Mouse (Mus musculus): Measurements from ENCODE around the gene 6030445D17Rik. TPM values are rescaled to one million over a fixed set of nuclear protein-coding genes. Genes with fewer than 3 reads are reported as not detected.

Gene 6030445D17Rik
- polyA plus RNA-seq (2016; fragmentation: Nextera tagmentation; extraction: Ambion mirVana): 0.12 TPM in 1 of 2 replicates, not detected in the other

GRCm38 (mm10) chr4:136462086-136462838 is at the start of gene 6030445D17Rik:
Gene 6030445D17Rik, plus strand, starts transcription at chr4:136462250.
- peak; percentile 68 for ATAC-seq (ENCODE audit: low FRiP score)
- H3K9me3 ChIP-seq (replicated peaks): no peaks in the 10 kb centered on the region
- H3K4me1 ChIP-seq: peaks cover 19% of the 10 kb centered on the region
- peak within 1 kb of the TSS; percentile 80 for H3K4me2 ChIP-seq (replicated peaks)
- peak within 1 kb of the TSS; percentile 61 for H3K9ac ChIP-seq
- peaks cover 49% of the 10 kb centered on the region for H3K27me3 ChIP-seq
- peak within 1 kb of the TSS; percentile 53 for H3K4me3 ChIP-seq
- H3K36me3 ChIP-seq: no peaks in the 10 kb centered on the region
- WGBS: under 1% methylated on average over 51 of the region's 64 CpGs
- H3K27ac ChIP-seq: peak within 1 kb of the TSS; percentile 56; the same call in 1 of the 2 replicates

GRCm38 (mm10) chr4:136415477-136415876 is 46.6 kb upstream of the 6030445D17Rik start:
- Histone ChIP-seq H3K9ac (no peak overlapping the region), H3K4me3 (no peak overlapping the region), H3K27me3 (peaks cover 7% of the 10 kb centered on the region), H3K9me3 (replicated peaks) (no peaks in the 10 kb centered on the region), H3K4me1 (peaks cover 7% of the 10 kb centered on the region), H3K4me2 (replicated peaks) (no peak overlapping the region), H3K36me3 (no peaks in the 10 kb centered on the region), H3K27ac (no peak overlapping the region)
- WGBS: 88% methylated on average over 9 of the region's 9 CpGs
- no peak for ATAC-seq (ENCODE audit: low FRiP score)

DNA sequence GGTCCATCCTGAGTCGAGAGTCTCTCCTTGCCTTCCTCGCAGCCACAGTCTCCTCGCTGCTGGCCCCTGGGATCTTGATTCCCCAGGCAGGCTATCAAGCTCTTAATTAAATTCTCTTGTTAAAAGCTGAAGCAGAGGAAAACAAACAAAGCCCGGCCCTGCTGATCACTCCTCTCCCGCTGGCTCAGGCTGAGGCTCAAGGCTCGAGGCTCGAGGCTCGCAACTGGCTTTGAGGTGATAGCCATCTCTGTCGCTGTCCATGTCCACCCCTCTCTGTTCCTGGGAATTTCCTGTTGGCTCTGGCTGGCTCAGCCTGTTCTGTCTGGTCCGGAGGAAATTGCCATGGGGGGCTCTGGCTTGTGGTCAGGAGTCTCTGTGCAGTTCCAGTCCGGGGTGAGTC is 43.1 kb upstream of the 6030445D17Rik start:
- H3K27me3 ChIP-seq: peaks cover 35% of the 10 kb centered on the region
- H3K9me3 ChIP-seq (replicated peaks): no peaks in the 10 kb centered on the region
- 12% methylated on average over 11 of the region's 11 CpGs for WGBS
- peaks cover 9% of the 10 kb centered on the region for H3K4me1 ChIP-seq
- ATAC-seq (ENCODE audit: low FRiP score): no peak
- no peak overlapping the region for H3K27ac ChIP-seq
- no peaks in the 10 kb centered on the region for H3K36me3 ChIP-seq
- H3K4me3 ChIP-seq: no peak overlapping the region
- no peak overlapping the region for H3K9ac ChIP-seq
- no peak overlapping the region for H3K4me2 ChIP-seq (replicated peaks)

- H3K9ac ChIP-seq: no peak overlapping the region
- no peak for ATAC-seq (ENCODE audit: low FRiP score)
- H3K4me3 ChIP-seq: no peak overlapping the region
- no peak overlapping the region for H3K27ac ChIP-seq
- H3K9me3 ChIP-seq (replicated peaks): no peaks in the 10 kb centered on the region
- H3K4me1 ChIP-seq: peaks cover 13% of the 10 kb centered on the region
- no peaks in the 10 kb centered on the region for H3K36me3 ChIP-seq
- no peak overlapping the region for H3K4me2 ChIP-seq (replicated peaks)
- peaks cover 40% of the 10 kb centered on the region for H3K27me3 ChIP-seq
- 66% methylated on average over 6 of the region's 6 CpGs for WGBS
Measured at GRCm38 (mm10) chr4:136419386-136419785, 42.7 kb upstream of the 6030445D17Rik start.

- 82% methylated on average over 9 of the region's 9 CpGs for WGBS
- H3K36me3 ChIP-seq: no peaks in the 10 kb centered on the region
- peaks cover 65% of the 10 kb centered on the region for H3K27me3 ChIP-seq
- H3K9ac ChIP-seq: peak within 1 kb of the TSS; percentile 64
- H3K9me3 ChIP-seq (replicated peaks): no peaks in the 10 kb centered on the region
- peak within 1 kb of the TSS; percentile 47 for H3K4me3 ChIP-seq
- H3K4me1 ChIP-seq: peaks cover 20% of the 10 kb centered on the region
- no peak within 1 kb of the TSS for H3K27ac ChIP-seq
- peak within 1 kb of the TSS; percentile 88 for H3K4me2 ChIP-seq (replicated peaks)
- ATAC-seq (ENCODE audit: low FRiP score): no peak
Measured at GRCm38 (mm10) chr4:136423224-136423623, 38.8 kb upstream of the 6030445D17Rik start, which contains the start of gene Htr1d. Gene Htr1d, plus strand, starts transcription at chr4:136423524.

DNA sequence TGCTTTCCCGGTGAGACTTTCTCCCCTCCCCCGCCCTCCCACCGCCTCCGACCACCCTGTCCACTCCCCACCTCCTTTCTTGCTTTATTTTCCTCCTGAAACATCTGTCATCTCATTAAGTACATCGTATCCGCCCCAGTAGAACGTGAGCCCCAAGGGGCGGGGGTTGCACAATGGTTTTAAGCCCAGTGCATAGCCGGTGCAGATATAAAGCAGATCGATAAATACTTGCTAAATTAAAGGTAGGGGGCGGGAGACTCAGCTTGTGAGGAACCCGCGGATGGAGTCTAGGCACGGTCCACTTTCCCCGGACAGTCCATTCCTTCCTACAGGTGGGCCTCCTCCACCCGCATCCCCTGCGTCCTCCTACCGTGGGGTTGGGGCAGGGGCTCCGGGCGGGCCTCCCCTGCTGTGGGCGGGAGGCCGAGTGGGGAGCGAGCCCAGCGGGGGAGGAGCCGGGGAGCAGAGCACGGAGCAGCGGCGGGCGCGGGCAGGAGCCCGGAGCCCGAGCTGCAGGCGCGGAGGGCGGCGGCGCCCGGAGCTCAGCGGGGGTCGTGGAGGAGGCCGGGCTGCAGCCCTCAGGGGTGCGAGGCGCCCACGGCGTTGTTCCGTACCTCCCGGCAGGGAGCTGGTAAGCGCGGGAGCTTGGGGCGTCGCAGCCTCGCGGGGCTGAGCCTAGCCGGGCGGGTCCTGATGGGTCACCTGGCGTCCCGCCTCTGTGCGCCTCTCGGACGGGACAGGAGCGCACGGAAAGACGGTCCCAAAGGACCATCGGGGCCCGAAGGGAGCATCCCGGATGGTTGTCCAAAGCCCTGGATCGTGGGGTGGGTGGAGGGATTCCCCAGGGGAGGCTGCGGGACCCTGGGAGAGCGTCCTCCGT is 37.7 kb upstream of the 6030445D17Rik start:
- Histone ChIP-seq H3K9ac (peak overlapping the region; percentile 64), H3K27ac (no peak overlapping the region), H3K4me1 (peaks cover 13% of the 10 kb centered on the region), H3K4me2 (replicated peaks) (peak overlapping the region; percentile 88), H3K9me3 (replicated peaks) (no peaks in the 10 kb centered on the region), H3K36me3 (no peaks in the 10 kb centered on the region), H3K27me3 (peaks cover 68% of the 10 kb centered on the region), H3K4me3 (peak overlapping the region; percentile 47)
- no peak for ATAC-seq (ENCODE audit: low FRiP score)
- 2% methylated on average over 64 of the region's 70 CpGs for WGBS

- H3K27me3 ChIP-seq: peaks cover 70% of the 10 kb centered on the region
- H3K4me3 ChIP-seq: peak overlapping the region; percentile 47
- peaks cover 13% of the 10 kb centered on the region for H3K4me1 ChIP-seq
- WGBS: 3% methylated on average over 15 of the region's 15 CpGs
- ATAC-seq (ENCODE audit: low FRiP score): no peak
- no peak overlapping the region for H3K27ac ChIP-seq
- no peaks in the 10 kb centered on the region for H3K9me3 ChIP-seq (replicated peaks)
- no peaks in the 10 kb centered on the region for H3K36me3 ChIP-seq
- peak overlapping the region; percentile 88 for H3K4me2 ChIP-seq (replicated peaks)
- peak overlapping the region; percentile 64 for H3K9ac ChIP-seq
Measured at GRCm38 (mm10) chr4:136425000-136425288, 37.1 kb upstream of the 6030445D17Rik start.

GRCm38 (mm10) chr4:136430609-136431375 is 31.3 kb upstream of the 6030445D17Rik start:
- Histone ChIP-seq H3K27me3 (peaks cover 24% of the 10 kb centered on the region), H3K4me3 (no peak overlapping the region), H3K4me2 (replicated peaks) (0 out of 2 replicates have a peak overlapping the region, but pooled peaks have one; percentile 1), H3K4me1 (peaks cover 14% of the 10 kb centered on the region), H3K9ac (no peak overlapping the region), H3K9me3 (replicated peaks) (no peaks in the 10 kb centered on the region), H3K27ac (no peak overlapping the region), H3K36me3 (no peaks in the 10 kb centered on the region)
- 39% methylated on average over 11 of the region's 11 CpGs for WGBS
- ATAC-seq (ENCODE audit: low FRiP score): no peak; the same call in 1 of the 2 replicates

DNA sequence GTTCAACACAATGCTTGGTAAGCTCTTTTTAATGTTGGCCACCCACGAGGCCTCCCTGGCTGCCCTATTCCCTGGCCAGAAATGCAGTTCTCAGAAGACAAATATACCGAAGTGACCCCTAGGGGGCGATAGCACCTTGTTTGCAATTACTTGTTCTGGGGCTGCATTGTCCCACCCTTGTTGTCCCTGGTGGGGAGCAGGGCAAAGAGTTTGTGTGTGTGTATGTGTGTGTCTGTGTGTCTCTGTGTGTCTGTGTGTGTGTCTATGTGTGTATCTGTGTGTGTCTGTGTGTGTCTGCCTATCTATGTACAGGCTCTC is 30.7 kb upstream of the 6030445D17Rik start:
- Histone ChIP-seq H3K9ac (no peak overlapping the region), H3K27me3 (peaks cover 18% of the 10 kb centered on the region), H3K36me3 (no peaks in the 10 kb centered on the region), H3K4me2 (replicated peaks) (no peak overlapping the region), H3K9me3 (replicated peaks) (no peaks in the 10 kb centered on the region), H3K4me1 (peaks cover 14% of the 10 kb centered on the region), H3K27ac (no peak overlapping the region), H3K4me3 (no peak overlapping the region)
- 0% methylated on average over 3 of the region's 3 CpGs for WGBS
- no peak for ATAC-seq (ENCODE audit: low FRiP score)

DNA sequence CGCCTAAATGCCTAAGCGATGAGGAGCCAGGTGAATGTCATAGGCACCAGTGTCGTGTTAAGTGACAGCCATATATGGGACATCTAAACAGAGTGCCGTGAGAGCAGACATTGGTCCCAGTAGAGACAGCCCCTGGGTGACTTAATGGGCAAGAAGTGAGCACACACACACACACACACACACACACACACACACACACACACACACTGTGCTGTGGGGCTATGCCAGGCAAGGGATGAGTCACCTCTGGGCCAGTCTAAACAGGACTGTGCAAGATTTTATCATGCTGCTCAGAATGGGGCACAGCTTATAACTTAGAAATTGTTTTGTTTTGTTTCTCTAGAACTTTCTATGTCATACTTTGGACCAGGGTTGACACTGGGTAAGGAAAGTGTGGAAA is 28.0 kb upstream of the 6030445D17Rik start:
- Histone ChIP-seq H3K27ac (no peak overlapping the region), H3K4me3 (no peak overlapping the region), H3K36me3 (no peaks in the 10 kb centered on the region), H3K9ac (no peak overlapping the region), H3K27me3 (peaks cover 9% of the 10 kb centered on the region), H3K4me1 (peaks cover 14% of the 10 kb centered on the region), H3K4me2 (replicated peaks) (no peak overlapping the region), H3K9me3 (replicated peaks) (no peaks in the 10 kb centered on the region)
- no peak for ATAC-seq (ENCODE audit: low FRiP score)
- WGBS: 91% methylated on average over 4 of the region's 4 CpGs

- no peak overlapping the region for H3K27ac ChIP-seq
- WGBS: 65% methylated on average over 4 of the region's 4 CpGs
Measured at GRCm38 (mm10) chr4:136439106-136439505, 22.9 kb upstream of the 6030445D17Rik start.

More at GRCm38 (mm10) chr4:136439106-136439505, 22.9 kb upstream of the 6030445D17Rik start:
- Histone ChIP-seq H3K9me3 (replicated peaks) (no peaks in the 10 kb centered on the region), H3K36me3 (no peaks in the 10 kb centered on the region), H3K4me2 (replicated peaks) (no peak overlapping the region), H3K4me3 (no peak overlapping the region), H3K9ac (no peak overlapping the region), H3K27me3 (no peaks in the 10 kb centered on the region), H3K4me1 (no peaks in the 10 kb centered on the region)
- no peak for ATAC-seq (ENCODE audit: low FRiP score)
